Mouse (Mus musculus): ENCODE measurements around the gene Smok3a.
"Not testable (repeated sequence)": the region's sequence is repeated elsewhere in the genome, so short reads cannot be mapped to it uniquely, and the experiment has no call there.

Smok3a gene

GRCm38 (mm10) chr5:138020961-138021479 is at the start of gene Smok3a, which contains the start of gene Smok3b:
Gene Smok3a, plus strand, starts transcription at chr5:138021261.
Gene Smok3b, plus strand, starts transcription at chr5:138021429.
- in situ Hi-C loops (cut with MboI; ENCODE audit: unreplicated experiment in 2 of 2), result not testable (repeated sequence)

- in situ Hi-C loops (cut with MboI; ENCODE audit: unreplicated experiment in 2 of 2), result loop anchor here in 1 of 2 experiments (10.0 kb wide), 1 partner anchor 498 kb away; the partner anchor contains the start of gene Zan
These were observed 47.9 kb upstream of the Smok3a start for GRCm38 (mm10) chr5:137973161-137973560.

GRCm38 (mm10) chr5:137973738-137974137 is 47.3 kb upstream of the Smok3a start:
- in situ Hi-C loops (cut with MboI; ENCODE audit: unreplicated experiment in 2 of 2), result loop anchor here in 1 of 2 experiments (10.0 kb wide), 1 partner anchor 499 kb away; the partner anchor contains the start of gene Zan

- in situ Hi-C loops (cut with MboI; ENCODE audit: unreplicated experiment in 2 of 2), result loop anchor here (10.0 to 25.0 kb wide), 2 partner anchors 238 to 500 kb away; partner anchors contain the start of gene Zan (in 1 of the 2)
These were observed 46.3 kb upstream of the Smok3a start for GRCm38 (mm10) chr5:137974724-137975123.

GRCm38 (mm10) chr5:137975434-137975833 is 45.6 kb upstream of the Smok3a start:
- in situ Hi-C loops (cut with MboI; ENCODE audit: unreplicated experiment in 2 of 2), result loop anchor here (10.0 to 25.0 kb wide), 2 partner anchors 237 to 501 kb away; partner anchors contain the start of gene Zan (in 1 of the 2)

- in situ Hi-C loops (cut with MboI; ENCODE audit: unreplicated experiment in 2 of 2), result loop anchor here (10.0 to 25.0 kb wide), 2 partner anchors 235 to 502 kb away; partner anchors contain the start of gene Zan (in 1 of the 2)
These were observed 43.8 kb upstream of the Smok3a start for GRCm38 (mm10) chr5:137977291-137977690.

- in situ Hi-C loops (cut with MboI; ENCODE audit: unreplicated experiment in 2 of 2), result loop anchor here (10.0 to 25.0 kb wide), 2 partner anchors 233 to 504 kb away; partner anchors contain the start of gene Zan (in 1 of the 2)
These were observed 42.0 kb upstream of the Smok3a start for GRCm38 (mm10) chr5:137979081-137979480.

GRCm38 (mm10) chr5:137981300-137981699 is 39.8 kb upstream of the Smok3a start, which contains the start of gene Azgp1:
Gene Azgp1, plus strand, starts transcription at chr5:137981520.
- in situ Hi-C loops (cut with MboI; ENCODE audit: unreplicated experiment in 2 of 2), result loop anchor here in 1 of 2 experiments (25.0 kb wide), 1 partner anchor 231 kb away; no protein-coding TSS in a partner anchor

GRCm38 (mm10) chr5:137986351-137986750 is 34.7 kb upstream of the Smok3a start:
- in situ Hi-C loops (cut with MboI; ENCODE audit: unreplicated experiment in 2 of 2), result loop anchor here in 1 of 2 experiments (25.0 kb wide), 1 partner anchor 226 kb away; no protein-coding TSS in a partner anchor

- in situ Hi-C loops (cut with MboI; ENCODE audit: unreplicated experiment in 2 of 2), result no loop called here
These were observed 11.6 kb upstream of the Smok3a start for GRCm38 (mm10) chr5:138009437-138009836.

- in situ Hi-C loops (cut with MboI; ENCODE audit: unreplicated experiment in 2 of 2), result no loop called here
These were observed 8.7 kb upstream of the Smok3a start for GRCm38 (mm10) chr5:138012382-138012781.

GRCm38 (mm10) chr5:138016530-138016929 is 4.5 kb upstream of the Smok3a start:
- in situ Hi-C loops (cut with MboI; ENCODE audit: unreplicated experiment in 2 of 2), result no loop called here

GRCm38 (mm10) chr5:138016997-138017396 is 4.1 kb upstream of the Smok3a start:
- in situ Hi-C loops (cut with MboI; ENCODE audit: unreplicated experiment in 2 of 2), result no loop called here

- in situ Hi-C loops (cut with MboI; ENCODE audit: unreplicated experiment in 2 of 2), result not testable (repeated sequence)
These were observed 1.5 kb upstream of the Smok3a start for GRCm38 (mm10) chr5:138019577-138019976.

GRCm38 (mm10) chr5:138052894-138053293 is 31.8 kb downstream of the Smok3a start, which contains the start of gene Smok3c:
Gene Smok3c, plus strand, starts transcription at chr5:138053194.
- in situ Hi-C loops (cut with MboI; ENCODE audit: unreplicated experiment in 2 of 2), result not testable (repeated sequence)

GRCm38 (mm10) chr5:138073803-138074202 is 52.7 kb downstream of the Smok3a start:
- in situ Hi-C loops (cut with MboI; ENCODE audit: unreplicated experiment in 2 of 2), result no loop called here

GRCm38 (mm10) chr5:138075684-138076083 is 54.6 kb downstream of the Smok3a start:
- in situ Hi-C loops (cut with MboI; ENCODE audit: unreplicated experiment in 2 of 2), result loop anchor here in 1 of 2 experiments (25.0 kb wide), 2 partner anchors 263 to 362 kb away; partner anchors contain the start of gene Zfp157

GRCm38 (mm10) chr5:138076148-138076547 is 55.1 kb downstream of the Smok3a start:
- in situ Hi-C loops (cut with MboI; ENCODE audit: unreplicated experiment in 2 of 2), result loop anchor here in 1 of 2 experiments (25.0 kb wide), 2 partner anchors 264 to 361 kb away; partner anchors contain the start of gene Zfp157

GRCm38 (mm10) chr5:138080456-138080855 is 59.4 kb downstream of the Smok3a start:
- in situ Hi-C loops (cut with MboI; ENCODE audit: unreplicated experiment in 2 of 2), result loop anchor here in 1 of 2 experiments (25.0 kb wide), 2 partner anchors 268 to 357 kb away; partner anchors contain the start of gene Zfp157

- in situ Hi-C loops (cut with MboI; ENCODE audit: unreplicated experiment in 2 of 2), result loop anchor here in 1 of 2 experiments (25.0 kb wide), 2 partner anchors 269 to 356 kb away; partner anchors contain the start of gene Zfp157
These were observed 60.4 kb downstream of the Smok3a start for GRCm38 (mm10) chr5:138081446-138081845.

GRCm38 (mm10) chr5:138083318-138083900 is 62.3 kb downstream of the Smok3a start:
- in situ Hi-C loops (cut with MboI; ENCODE audit: unreplicated experiment in 2 of 2), result loop anchor here in 1 of 2 experiments (25.0 kb wide), 2 partner anchors 271 to 354 kb away; partner anchors contain the start of gene Zfp157

Measured in v-Abl transformed pro-B cells (cell line).